Mouse (Mus musculus): ENCODE results near the gene Narf.

The Narf gene

GRCm38 (mm10) chr11:121236564-121237344, at the start of gene Narf:
Gene Narf (plus strand): TSS chr11:121237253.
- DNase-seq = peak; percentile 98 to 100

- DNase-seq = no peak
Observed at GRCm38 (mm10) chr11:121189681-121190080, 47.4 kb upstream of the Narf start.

GRCm38 (mm10) chr11:121192742-121193141, 44.3 kb upstream of the Narf start:
- no peak for DNase-seq

GRCm38 (mm10) chr11:121193415-121193814, 43.6 kb upstream of the Narf start:
- no peak for DNase-seq

GRCm38 (mm10) chr11:121198622-121199021, 38.4 kb upstream of the Narf start:
- DNase-seq = no peak

GRCm38 (mm10) chr11:121199851-121200250, 37.2 kb upstream of the Narf start:
- no peak for DNase-seq

GRCm38 (mm10) chr11:121200781-121201180, 36.3 kb upstream of the Narf start:
- no peak for DNase-seq

- no peak for DNase-seq
Observed at GRCm38 (mm10) chr11:121201436-121202198, 35.4 kb upstream of the Narf start.

GRCm38 (mm10) chr11:121203859-121204160, 33.2 kb upstream of the Narf start:
- DNase-seq = no peak

GRCm38 (mm10) chr11:121204161-121205006, 32.7 kb upstream of the Narf start, which contains the start of the genes Hexdc and Ogfod3:
Gene Hexdc (plus strand): TSS chr11:121204433.
Gene Ogfod3 (minus strand): TSS chr11:121204711.
- DNase-seq = peak; percentile 96 to 97

- no peak for DNase-seq
Observed at GRCm38 (mm10) chr11:121216831-121217230, 20.2 kb upstream of the Narf start.

GRCm38 (mm10) chr11:121219776-121220175, 17.3 kb upstream of the Narf start:
- DNase-seq = no peak

GRCm38 (mm10) chr11:121220771-121221170, 16.3 kb upstream of the Narf start:
- DNase-seq = no peak

- no peak for DNase-seq
Observed at GRCm38 (mm10) chr11:121221321-121222010, 15.6 kb upstream of the Narf start.

GRCm38 (mm10) chr11:121228129-121229017, 8.7 kb upstream of the Narf start:
- peak; percentile 19 to 38 for DNase-seq

- peak; percentile 80 to 86 for DNase-seq
Observed at GRCm38 (mm10) chr11:121229018-121229439, 8.0 kb upstream of the Narf start, which contains the start of gene Cybc1. Gene Cybc1 (minus strand): TSS chr11:121229322.

- DNase-seq = no peak
Observed at GRCm38 (mm10) chr11:121231191-121231590, 5.9 kb upstream of the Narf start.

GRCm38 (mm10) chr11:121231628-121232291, 5.3 kb upstream of the Narf start:
- DNase-seq = no peak

GRCm38 (mm10) chr11:121232706-121233105, 4.3 kb upstream of the Narf start:
- DNase-seq = no peak

GRCm38 (mm10) chr11:121235475-121236238, 1.4 kb upstream of the Narf start:
- DNase-seq = peak; percentile 74 to 77

Data from thymus, postnatal 36 days (tissue).